Mouse (Mus musculus) splenic B cell, adult 2 months (primary cell): Measurements from ENCODE around the gene Lmo7.

Source experiments
- DNase-seq: peaks from one replicate; pipeline ENCODE4 v3.0.0-alpha.2; 2011; ENCODE audit warnings: low read depth, low spot score
- H3K27me3 ChIP-seq: 2 replicates; pipeline ENCODE4 v1.6.1; 2012; ENCODE audit warnings: mild to moderate bottlenecking, low read length, moderate library complexity, mixed read lengths; ENCODE audit not compliant: control insufficient read depth, poor library complexity, insufficient read depth, severe bottlenecking
- H3K36me3 ChIP-seq: 2 replicates; pipeline ENCODE4 v1.6.1; 2012; ENCODE audit warnings: mild to moderate bottlenecking, low read length, moderate library complexity, mixed read lengths; ENCODE audit not compliant: control insufficient read depth, poor library complexity, insufficient read depth, severe bottlenecking

Gene Lmo7

GRCm38 (mm10) chr14:101953793-101954468, 224.2 kb downstream of the Lmo7 start:
- Histone ChIP-seq H3K27me3 (no peaks in the 10 kb centered on the region), H3K36me3 (no peaks in the 10 kb centered on the region)
- no peak for DNase-seq

GRCm38 (mm10) chr14:101964381-101964780, 234.6 kb downstream of the Lmo7 start:
- no peaks in the 10 kb centered on the region for H3K27me3 ChIP-seq
- H3K36me3 ChIP-seq, result no peaks in the 10 kb centered on the region
- no peak for DNase-seq

DNA sequence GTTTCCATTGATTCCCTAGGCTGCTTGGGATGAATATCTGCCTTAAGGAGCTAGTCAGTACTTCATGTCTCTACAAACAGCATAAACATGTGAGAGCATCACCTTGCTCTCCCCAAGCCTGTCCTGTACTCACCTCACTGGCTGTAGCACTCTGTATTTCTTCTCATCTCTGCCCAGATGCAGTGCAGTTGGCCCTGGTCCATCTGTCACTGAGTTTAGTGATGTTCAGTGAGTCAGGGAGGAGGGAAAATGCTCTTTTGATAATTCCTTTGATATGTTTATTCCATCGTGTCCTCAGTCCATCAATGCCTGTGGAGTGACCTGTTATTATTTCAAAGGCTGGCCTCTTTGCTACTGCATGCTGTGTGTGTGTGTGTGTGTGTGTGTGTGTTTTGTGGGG, 235.2 kb downstream of the Lmo7 start:
- no peak for DNase-seq
- H3K27me3 ChIP-seq, result no peaks in the 10 kb centered on the region

DNA sequence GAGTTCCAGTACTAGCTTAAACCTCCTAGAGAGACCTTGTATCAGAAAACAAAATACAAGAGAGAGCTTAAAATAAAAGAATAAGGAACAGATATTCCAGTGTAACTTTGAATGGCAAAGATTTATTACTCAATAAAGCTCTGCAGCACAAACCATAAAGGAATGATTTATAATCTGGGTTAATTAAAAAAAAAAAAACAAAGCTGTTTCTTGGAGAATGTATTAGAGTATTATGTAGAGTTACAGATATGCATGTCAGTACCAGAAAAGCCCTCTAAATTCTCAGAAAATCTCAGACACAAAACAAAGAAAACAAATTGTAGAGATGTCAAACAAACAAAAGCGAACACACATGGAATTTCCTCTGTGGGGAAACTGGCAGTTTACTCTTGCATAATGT, 243.0 kb downstream of the Lmo7 start:
- no peaks in the 10 kb centered on the region for H3K27me3 ChIP-seq
- DNase-seq, result no peak
- no peaks in the 10 kb centered on the region for H3K36me3 ChIP-seq

More for the DNA sequence above, 235.2 kb downstream of the Lmo7 start:
- H3K36me3 ChIP-seq, result no peaks in the 10 kb centered on the region

DNA sequence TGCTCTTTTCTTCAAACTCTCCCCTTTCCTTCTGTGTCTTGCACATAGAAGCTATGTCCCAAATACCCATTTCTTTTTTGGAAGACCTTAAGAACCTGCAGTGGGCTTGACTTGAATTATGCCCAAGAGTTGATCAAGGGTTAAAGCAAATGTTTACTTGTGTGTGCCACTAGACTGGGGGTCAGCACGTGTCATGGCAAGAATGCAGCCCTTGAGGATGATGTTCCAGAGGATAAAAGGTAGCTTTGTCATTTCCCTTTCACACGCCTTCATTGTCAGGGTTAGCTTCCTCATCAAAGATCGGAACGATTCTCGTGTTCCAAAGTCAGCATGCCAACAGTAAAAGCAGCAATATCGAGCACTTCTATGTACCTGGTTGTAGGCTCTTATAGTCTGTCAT, 243.4 kb downstream of the Lmo7 start:
- Histone ChIP-seq H3K36me3 (no peaks in the 10 kb centered on the region), H3K27me3 (no peaks in the 10 kb centered on the region)
- no peak for DNase-seq

- no peak for DNase-seq
- Histone ChIP-seq H3K27me3 (no peaks in the 10 kb centered on the region), H3K36me3 (no peaks in the 10 kb centered on the region)
Measured at GRCm38 (mm10) chr14:101976021-101976685, 246.4 kb downstream of the Lmo7 start.
